Mouse (Mus musculus): ENCODE measurements at regions not wholly inside any gene's neighbourhood (a gene's known extent, or its start where the extent isn't known, plus 50 kb on each side); places are given as distances from the start of the nearest gene placed in this dataset.

DNA sequence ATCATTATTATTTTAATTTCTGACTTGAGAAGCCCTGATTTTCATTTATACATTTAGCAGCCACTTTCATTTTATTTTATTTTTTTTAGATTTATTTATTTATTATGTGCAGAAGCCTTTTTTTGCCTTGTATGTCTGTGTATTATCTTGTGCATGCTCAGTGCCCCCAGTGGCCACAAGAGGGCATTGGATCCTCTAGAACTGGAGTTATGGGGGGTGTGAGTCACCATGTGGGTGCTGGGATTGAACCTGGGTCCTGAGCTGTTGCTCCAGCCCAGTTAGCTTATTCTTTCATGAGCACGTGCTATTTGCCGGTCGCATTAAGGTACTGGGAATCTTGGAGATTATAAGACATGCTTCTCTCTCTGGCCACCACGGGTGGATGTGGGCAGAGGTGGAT is 136.3 kb upstream of the Ubr2 start:
- no peaks in the 10 kb centered on the region for H3K27me3 ChIP-seq (replicated peaks)
- H3K27ac ChIP-seq (ENCODE audit: insufficient read depth, low read depth) = no peak overlapping the region
- in situ Hi-C loops (cut with MboI; ENCODE audit: low pct_ligation_motif_present, low pct_unique_long_range_greater_than_20kb, low sequenced_read_pairs) = no loop called here
- peaks cover 0 to 59% of the 10 kb centered on the region in 2 experiments; a peak in 3 of 4 replicates for H3K4me1 ChIP-seq (ENCODE audit: control insufficient read depth in 1 of 2, insufficient read depth in 2 of 2)
- H3K4me2 ChIP-seq (ENCODE audit: insufficient read depth, low read depth, poor library complexity, severe bottlenecking) = no peak overlapping the region
- H3K9me3 ChIP-seq (replicated peaks; ENCODE audit: low read length) = peaks cover 2% of the 10 kb centered on the region
- no peaks in the 10 kb centered on the region for H3K79me2 ChIP-seq (replicated peaks; ENCODE audit: control insufficient read depth, extremely low read depth, insufficient read depth, poor library complexity, severe bottlenecking)
- peak; percentile 38 for DNase-seq (ENCODE audit: extremely low read depth)
- no peak overlapping the region for H3K9ac ChIP-seq (ENCODE audit: insufficient read depth, low read depth)
- H3K36me3 ChIP-seq (replicated peaks in 1 of 2; ENCODE audit: control insufficient read depth in 1 of 2, insufficient read depth in 1 of 2, low read length in 1 of 2) = peaks cover 0 to 7% of the 10 kb centered on the region in 2 experiments
- dilution Hi-C loops (cut with MboI; ENCODE audit: extremely low pct_ligation_motif_present, extremely low pct_unique_long_range_greater_than_20kb, low sequenced_read_pairs) = no loop called here
- TF ChIP-seq CTCF (conservative IDR thresholded peaks at IDR 0.05 in 1 of 2, IDR thresholded peaks at IDR 0.05 in 1 of 2; ENCODE audit: low read depth in 2 of 2, low read length in 2 of 2) (peak; percentile 22 to 61; a peak in 3 of 4 replicates), RAD21 (IDR thresholded peaks at IDR 0.05; ENCODE audit: low read depth, low read length) (peak; percentile 55), SMC3 (IDR thresholded peaks at IDR 0.05; ENCODE audit: low read depth, low read length) (peak; percentile 48), GABPA (IDR thresholded peaks at IDR 0.05; ENCODE audit: insufficient replicate concordance, low read depth, low read length) (no peak), MEF2A (IDR thresholded peaks at IDR 0.05; ENCODE audit: borderline replicate concordance, low read depth, low read length) (no peak), POLR2A (IDR thresholded peaks at IDR 0.05; ENCODE audit: low read depth, low read length) (no peak)
- H3K4me3 ChIP-seq (replicated peaks in 1 of 3; ENCODE audit: low read depth in 2 of 3, low read length in 2 of 3, poor library complexity in 1 of 3) = no peak overlapping the region

DNA sequence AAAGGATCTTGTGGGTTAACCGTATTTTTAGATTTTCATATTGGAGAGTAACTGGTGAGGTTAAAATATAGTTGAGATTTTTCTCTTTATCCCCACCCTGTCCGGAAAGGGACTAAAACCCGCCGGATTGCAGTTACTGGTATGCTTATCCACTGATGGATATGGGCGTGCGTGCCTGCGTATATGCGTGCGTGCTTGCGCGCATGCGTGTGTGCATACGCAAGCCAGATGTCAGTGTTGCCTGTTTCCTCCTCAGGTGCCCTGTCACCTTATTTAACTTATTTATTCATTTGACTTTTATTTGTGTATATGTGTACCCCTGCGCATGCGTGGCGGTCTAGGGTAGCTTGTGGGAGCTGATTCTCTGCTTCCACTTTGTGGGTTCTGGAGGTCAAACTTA is 135.2 kb upstream of the Ubr2 start:
- Histone ChIP-seq H3K4me2 (ENCODE audit: insufficient read depth, low read depth, poor library complexity, severe bottlenecking) (no peak overlapping the region), H3K9ac (ENCODE audit: insufficient read depth, low read depth) (no peak overlapping the region), H3K4me1 (ENCODE audit: control insufficient read depth in 1 of 2, insufficient read depth in 2 of 2) (peaks cover 0 to 48% of the 10 kb centered on the region in 2 experiments; a peak in 3 of 4 replicates), H3K27me3 (replicated peaks) (no peaks in the 10 kb centered on the region), H3K4me3 (replicated peaks in 1 of 3; ENCODE audit: low read depth in 2 of 3, low read length in 2 of 3, poor library complexity in 1 of 3) (no peak overlapping the region), H3K79me2 (replicated peaks; ENCODE audit: control insufficient read depth, extremely low read depth, insufficient read depth, poor library complexity, severe bottlenecking) (no peaks in the 10 kb centered on the region), H3K27ac (ENCODE audit: insufficient read depth, low read depth) (no peak overlapping the region), H3K36me3 (replicated peaks in 1 of 2; ENCODE audit: control insufficient read depth in 1 of 2, insufficient read depth in 1 of 2, low read length in 1 of 2) (peaks cover 0 to 7% of the 10 kb centered on the region in 2 experiments), H3K9me3 (replicated peaks; ENCODE audit: low read length) (peaks cover 2% of the 10 kb centered on the region)
- in situ Hi-C loops (cut with MboI; ENCODE audit: low pct_ligation_motif_present, low pct_unique_long_range_greater_than_20kb, low sequenced_read_pairs) = no loop called here
- TF ChIP-seq ETS1 (conservative IDR thresholded peaks at IDR 0.05; ENCODE audit: low read depth, low read length) (no peak), MYC (IDR thresholded peaks at IDR 0.05; ENCODE audit: low read depth, low read length) (no peak), JUND (conservative IDR thresholded peaks at IDR 0.05; ENCODE audit: low read depth, low read length) (no peak), ELF1 (IDR thresholded peaks at IDR 0.05; ENCODE audit: low read depth, low read length) (no peak), ZNF384 (IDR thresholded peaks at IDR 0.05; ENCODE audit: low read depth, low read length) (no peak), USF2 (conservative IDR thresholded peaks at IDR 0.05; ENCODE audit: low read depth, low read length) (no peak), ZC3H11A (IDR thresholded peaks at IDR 0.05; ENCODE audit: low read depth, low read length) (no peak), EP300 (IDR thresholded peaks at IDR 0.05; ENCODE audit: low read length) (no peak), BHLHE40 (IDR thresholded peaks at IDR 0.05; ENCODE audit: low read depth, low read length) (no peak), POLR2A (IDR thresholded peaks at IDR 0.05; ENCODE audit: low read depth, low read length) (no peak), TCF12 (IDR thresholded peaks at IDR 0.05; ENCODE audit: low read depth, low read length) (no peak), SIN3A (IDR thresholded peaks at IDR 0.05; ENCODE audit: low read length) (no peak), USF1 (IDR thresholded peaks at IDR 0.05; ENCODE audit: low read depth, low read length) (no peak)
- DNase-seq (ENCODE audit: extremely low read depth) = no peak
- dilution Hi-C loops (cut with MboI; ENCODE audit: extremely low pct_ligation_motif_present, extremely low pct_unique_long_range_greater_than_20kb, low sequenced_read_pairs) = no loop called here

Data from CH12.LX (cell line).